Mouse (Mus musculus) liver, adult 2 months (tissue): Measurements from ENCODE around the gene Zfp750.

ENCODE experiments used
- CTCF ChIP-seq: fragments of 200-500 bp; IDR thresholded peaks from 2 replicates; pipeline ENCODE4 v1.5.1; 2011; ENCODE audit warnings: low read depth, low read length, control low read depth
- POLR2A ChIP-seq: fragments of 200-500 bp; IDR thresholded peaks from 2 replicates; pipeline ENCODE4 v1.6.1; 2011; ENCODE audit warnings: low read length, control low read depth; ENCODE audit not compliant: insufficient read depth; ENCODE audit errors: extremely low read depth

- TF ChIP-seq CTCF: no peak
- no peak for TF ChIP-seq POLR2A
Measured at GRCm38 (mm10) chr11:121552846-121553457, 33.8 kb upstream of the Zfp750 start.
